Mouse (Mus musculus): ENCODE measurements around the gene Rapgef4. TPM values are rescaled to one million over a fixed set of nuclear protein-coding genes. Genes with fewer than 3 reads are reported as not detected.

Gene Rapgef4
- polyA plus RNA-seq, 1 experiment, result 8.1 TPM

GRCm38 (mm10) chr2:72029081-72029480, 48.0 kb downstream of the Rapgef4 start:
- H3K4me3 ChIP-seq (ENCODE audit: control insufficient read depth, low read depth, low read length), result no peak overlapping the region
- no peaks in the 10 kb centered on the region for H3K36me3 ChIP-seq (ENCODE audit: control insufficient read depth, insufficient read depth, low read length)
- no peak overlapping the region for H3K27ac ChIP-seq (ENCODE audit: control insufficient read depth, insufficient read depth, low read depth, low read length)
- H3K4me1 ChIP-seq (ENCODE audit: control insufficient read depth, insufficient read depth, low read length), result no peaks in the 10 kb centered on the region
- no peak for TF ChIP-seq POLR2A (IDR thresholded peaks at IDR 0.05; ENCODE audit: control insufficient read depth, low read depth, low read length)
- no peak for TF ChIP-seq CTCF (IDR thresholded peaks at IDR 0.05; ENCODE audit: control insufficient read depth, insufficient read depth, insufficient replicate concordance, low read depth, low read length)
- H3K27me3 ChIP-seq (ENCODE audit: control insufficient read depth, insufficient read depth, low read length), result no peaks in the 10 kb centered on the region

DNA sequence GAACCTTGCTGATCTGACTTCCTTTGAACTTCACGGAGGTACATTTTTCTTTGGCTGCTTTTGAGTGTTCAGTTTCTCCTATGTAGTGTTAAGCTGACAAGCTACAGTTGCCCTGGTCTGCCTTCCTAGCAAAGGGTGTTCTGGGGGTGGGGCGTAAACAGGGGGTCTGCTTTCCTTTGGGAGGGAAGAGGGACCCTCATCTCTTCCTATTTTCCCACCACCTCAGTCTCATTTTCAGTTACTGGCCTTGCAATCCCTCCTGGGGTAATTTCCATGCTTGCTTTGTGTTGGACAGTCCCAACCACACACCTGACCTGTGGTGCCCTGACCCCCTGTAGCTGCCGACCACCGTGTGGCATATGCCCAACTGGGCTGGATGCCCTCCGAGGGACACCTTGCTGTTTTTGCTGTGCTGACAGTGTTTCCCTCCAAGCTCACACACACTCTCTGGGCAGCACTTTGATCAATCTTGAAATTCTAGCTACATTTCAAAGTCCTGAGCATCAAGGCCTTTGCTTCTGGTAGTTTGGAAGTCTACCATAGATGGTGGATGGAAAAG, 48.6 kb downstream of the Rapgef4 start:
- no peak for TF ChIP-seq POLR2A (IDR thresholded peaks at IDR 0.05; ENCODE audit: control insufficient read depth, low read depth, low read length)
- no peak for TF ChIP-seq CTCF (IDR thresholded peaks at IDR 0.05; ENCODE audit: control insufficient read depth, insufficient read depth, insufficient replicate concordance, low read depth, low read length)
- H3K27ac ChIP-seq (ENCODE audit: control insufficient read depth, insufficient read depth, low read depth, low read length), result no peak overlapping the region

GRCm38 (mm10) chr2:72031717-72032116, 50.7 kb downstream of the Rapgef4 start:
- H3K27me3 ChIP-seq (ENCODE audit: control insufficient read depth, insufficient read depth, low read length), result no peaks in the 10 kb centered on the region
- no peak overlapping the region for H3K4me3 ChIP-seq (ENCODE audit: control insufficient read depth, low read depth, low read length)
- H3K4me1 ChIP-seq (ENCODE audit: control insufficient read depth, insufficient read depth, low read length), result no peaks in the 10 kb centered on the region
- no peaks in the 10 kb centered on the region for H3K36me3 ChIP-seq (ENCODE audit: control insufficient read depth, insufficient read depth, low read length)
- no peak for TF ChIP-seq CTCF (IDR thresholded peaks at IDR 0.05; ENCODE audit: control insufficient read depth, insufficient read depth, insufficient replicate concordance, low read depth, low read length)
- TF ChIP-seq POLR2A (IDR thresholded peaks at IDR 0.05; ENCODE audit: control insufficient read depth, low read depth, low read length), result no peak
- no peak overlapping the region for H3K27ac ChIP-seq (ENCODE audit: control insufficient read depth, insufficient read depth, low read depth, low read length)

More for the DNA sequence above, 48.6 kb downstream of the Rapgef4 start:
- no peaks in the 10 kb centered on the region for H3K36me3 ChIP-seq (ENCODE audit: control insufficient read depth, insufficient read depth, low read length)
- H3K4me1 ChIP-seq (ENCODE audit: control insufficient read depth, insufficient read depth, low read length), result no peaks in the 10 kb centered on the region
- H3K27me3 ChIP-seq (ENCODE audit: control insufficient read depth, insufficient read depth, low read length), result no peaks in the 10 kb centered on the region
- H3K4me3 ChIP-seq (ENCODE audit: control insufficient read depth, low read depth, low read length), result no peak overlapping the region

DNA sequence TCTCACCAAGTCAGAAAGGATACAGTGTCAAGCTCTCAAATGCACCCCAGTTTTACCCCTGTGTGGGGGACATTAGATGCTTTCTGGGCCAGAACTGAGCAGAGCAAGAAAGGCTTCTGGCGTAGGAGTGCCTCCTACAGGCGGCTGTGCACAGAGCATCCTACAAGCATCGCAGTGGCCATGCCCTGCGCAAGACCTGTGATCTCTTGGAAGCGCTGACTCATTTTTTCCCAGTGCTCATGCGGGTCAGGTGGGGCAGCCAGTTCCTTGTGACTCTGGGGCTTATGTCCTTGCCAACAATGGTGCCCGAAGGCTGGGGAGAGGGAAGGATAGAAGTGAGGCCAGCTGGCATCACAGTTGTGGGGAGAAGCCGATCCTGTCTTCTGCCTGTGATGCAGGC, 54.6 kb downstream of the Rapgef4 start:
- Histone ChIP-seq H3K36me3 (ENCODE audit: control insufficient read depth, insufficient read depth, low read length) (no peaks in the 10 kb centered on the region), H3K4me3 (ENCODE audit: control insufficient read depth, low read depth, low read length) (no peak overlapping the region), H3K27me3 (ENCODE audit: control insufficient read depth, insufficient read depth, low read length) (no peaks in the 10 kb centered on the region), H3K4me1 (ENCODE audit: control insufficient read depth, insufficient read depth, low read length) (no peaks in the 10 kb centered on the region), H3K27ac (ENCODE audit: control insufficient read depth, insufficient read depth, low read depth, low read length) (no peak overlapping the region)
- TF ChIP-seq CTCF (IDR thresholded peaks at IDR 0.05; ENCODE audit: control insufficient read depth, insufficient read depth, insufficient replicate concordance, low read depth, low read length) (peak; percentile 48; the same call in 1 of the 2 replicates), POLR2A (IDR thresholded peaks at IDR 0.05; ENCODE audit: control insufficient read depth, low read depth, low read length) (no peak)

GRCm38 (mm10) chr2:72037357-72037756, 56.3 kb downstream of the Rapgef4 start:
- Histone ChIP-seq H3K36me3 (ENCODE audit: control insufficient read depth, insufficient read depth, low read length) (no peaks in the 10 kb centered on the region), H3K4me1 (ENCODE audit: control insufficient read depth, insufficient read depth, low read length) (no peaks in the 10 kb centered on the region), H3K27me3 (ENCODE audit: control insufficient read depth, insufficient read depth, low read length) (no peaks in the 10 kb centered on the region), H3K27ac (ENCODE audit: control insufficient read depth, insufficient read depth, low read depth, low read length) (no peak overlapping the region), H3K4me3 (ENCODE audit: control insufficient read depth, low read depth, low read length) (no peak overlapping the region)
- TF ChIP-seq POLR2A (IDR thresholded peaks at IDR 0.05; ENCODE audit: control insufficient read depth, low read depth, low read length), result no peak
- TF ChIP-seq CTCF (IDR thresholded peaks at IDR 0.05; ENCODE audit: control insufficient read depth, insufficient read depth, insufficient replicate concordance, low read depth, low read length), result no peak

GRCm38 (mm10) chr2:72038235-72038634, 57.2 kb downstream of the Rapgef4 start:
- H3K4me1 ChIP-seq (ENCODE audit: control insufficient read depth, insufficient read depth, low read length), result no peaks in the 10 kb centered on the region
- TF ChIP-seq CTCF (IDR thresholded peaks at IDR 0.05; ENCODE audit: control insufficient read depth, insufficient read depth, insufficient replicate concordance, low read depth, low read length), result no peak
- no peak for TF ChIP-seq POLR2A (IDR thresholded peaks at IDR 0.05; ENCODE audit: control insufficient read depth, low read depth, low read length)
- no peaks in the 10 kb centered on the region for H3K27me3 ChIP-seq (ENCODE audit: control insufficient read depth, insufficient read depth, low read length)
- H3K36me3 ChIP-seq (ENCODE audit: control insufficient read depth, insufficient read depth, low read length), result no peaks in the 10 kb centered on the region
- H3K4me3 ChIP-seq (ENCODE audit: control insufficient read depth, low read depth, low read length), result no peak overlapping the region
- no peak overlapping the region for H3K27ac ChIP-seq (ENCODE audit: control insufficient read depth, insufficient read depth, low read depth, low read length)

DNA sequence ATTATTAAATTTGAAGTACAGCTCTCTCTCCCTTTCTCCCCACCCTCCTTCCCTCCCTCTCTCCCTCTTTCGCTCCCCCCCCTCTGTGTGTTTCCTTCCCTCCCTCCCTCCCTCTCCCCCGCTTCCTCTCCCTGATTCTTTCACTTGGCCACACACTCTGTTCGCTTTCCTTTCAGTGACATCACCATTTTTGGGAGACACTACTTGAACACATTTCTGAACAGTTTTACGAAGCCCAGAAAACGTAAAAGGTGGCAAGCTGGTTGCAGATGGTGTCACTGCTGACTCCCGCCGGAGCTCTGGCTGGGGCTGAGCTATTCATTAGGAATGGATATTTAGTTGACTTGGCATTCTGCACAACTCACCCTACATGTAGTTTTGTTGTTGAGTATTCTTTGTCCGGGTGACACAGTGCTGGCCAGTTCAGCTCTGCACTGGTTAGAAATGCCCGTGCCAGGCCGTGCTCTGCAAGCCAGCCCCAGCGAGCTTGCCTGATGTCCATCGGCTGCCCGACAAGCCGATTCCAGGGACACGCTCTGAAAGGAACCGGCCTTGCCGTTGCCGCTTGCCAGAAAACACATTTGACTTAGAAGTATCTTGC, 57.7 kb downstream of the Rapgef4 start:
- no peak overlapping the region for H3K4me3 ChIP-seq (ENCODE audit: control insufficient read depth, low read depth, low read length)
- peak overlapping the region; percentile 26; the same call in 1 of the 2 replicates for H3K27ac ChIP-seq (ENCODE audit: control insufficient read depth, insufficient read depth, low read depth, low read length)
- no peaks in the 10 kb centered on the region for H3K27me3 ChIP-seq (ENCODE audit: control insufficient read depth, insufficient read depth, low read length)

More for the DNA sequence above, 57.7 kb downstream of the Rapgef4 start:
- no peaks in the 10 kb centered on the region for H3K36me3 ChIP-seq (ENCODE audit: control insufficient read depth, insufficient read depth, low read length)
- TF ChIP-seq POLR2A (IDR thresholded peaks at IDR 0.05; ENCODE audit: control insufficient read depth, low read depth, low read length) (no peak), CTCF (IDR thresholded peaks at IDR 0.05; ENCODE audit: control insufficient read depth, insufficient read depth, insufficient replicate concordance, low read depth, low read length) (no peak)
- no peaks in the 10 kb centered on the region for H3K4me1 ChIP-seq (ENCODE audit: control insufficient read depth, insufficient read depth, low read length)
